Mouse (Mus musculus) forebrain, embryonic 14.5 days (tissue): ENCODE measurements at regions not wholly inside any gene's neighbourhood (a gene's known extent, or its start where the extent isn't known, plus 50 kb on each side); places are given as distances from the start of the nearest gene placed in this dataset.

Experiments
- ATAC-seq: fragments of 200-750 bp; cut with Nextera tagmentation; 2 replicates; pipeline ENCODE4 v1.8.0; 2017; ENCODE audit warnings: mild to moderate bottlenecking, moderate library complexity
- DNase-seq: peaks from one replicate; pipeline ENCODE4 v3.0.0-alpha.2; 2015; ENCODE audit warnings: low spot score
- H3K27ac ChIP-seq: fragments of 300-500 bp; sonication (generic); 2 replicates; pipeline ENCODE4 v1.5.1; 2014; ENCODE audit warnings: low read depth, mild to moderate bottlenecking, control low read depth, low read length, moderate library complexity
- H3K27me3 ChIP-seq: fragments of 300-500 bp; sonication (generic); replicated peaks from 2 replicates; pipeline ENCODE4 v1.6.1; 2014; ENCODE audit warnings: low read length, control low read depth, mixed read lengths; ENCODE audit not compliant: control insufficient read depth, insufficient read depth
- H3K36me3 ChIP-seq: fragments of 300-500 bp; sonication (generic); 2 replicates; pipeline ENCODE4 v1.6.1; 2014; ENCODE audit warnings: low read length, control low read depth; ENCODE audit not compliant: control insufficient read depth, insufficient read depth
- H3K4me1 ChIP-seq: fragments of 300-500 bp; sonication (generic); 2 replicates; pipeline ENCODE4 v1.6.1; 2014; ENCODE audit warnings: antibody characterized with exemption, low read length, control low read depth; ENCODE audit not compliant: control insufficient read depth, insufficient read depth
- H3K4me2 ChIP-seq: fragments of 300-500 bp; sonication (generic); 2 replicates; pipeline ENCODE4 v1.6.1; 2014; ENCODE audit warnings: mild to moderate bottlenecking, control low read depth, low read length
- H3K4me3 ChIP-seq: fragments of 300-500 bp; sonication (generic); 2 replicates; pipeline ENCODE4 v1.5.1; 2014; ENCODE audit warnings: low read depth, low read length, control low read depth
- H3K9ac ChIP-seq: fragments of 300-500 bp; sonication (generic); 2 replicates; pipeline ENCODE4 v1.6.1; 2014; ENCODE audit warnings: mild to moderate bottlenecking, low read length, control low read depth, moderate library complexity
- H3K9me3 ChIP-seq: fragments of 300-500 bp; sonication (generic); replicated peaks from 2 replicates; pipeline ENCODE4 v1.6.1; 2016; ENCODE audit warnings: low read length, control low read depth, mixed read lengths; ENCODE audit not compliant: control insufficient read depth
- WGBS: fragments of 180-500 bp; shearing (Covaris S2); extraction: QIAGEN DNeasy Blood & Tissue Kit; methylation state at CpG from one replicate; pipeline ENCODE4 v1.1.7; 2014; 5-methylcytosine and 5-hydroxymethylcytosine counted together

GRCm38 (mm10) chr6:67129626-67130025 is 92.4 kb upstream of the Gadd45a start:
- Histone ChIP-seq H3K9me3 (no peaks in the 10 kb centered on the region), H3K9ac (no peak overlapping the region), H3K27ac (no peak overlapping the region), H3K27me3 (no peaks in the 10 kb centered on the region), H3K36me3 (no peaks in the 10 kb centered on the region), H3K4me2 (no peak overlapping the region), H3K4me3 (no peak overlapping the region), H3K4me1 (no peaks in the 10 kb centered on the region)
- ATAC-seq = no peak
- WGBS = 85% methylated on average over 10 of the region's 10 CpGs
- DNase-seq = no peak

- ATAC-seq (no peak), DNase-seq (no peak)
- no peak overlapping the region for H3K27ac ChIP-seq
- no peaks in the 10 kb centered on the region for H3K36me3 ChIP-seq
- no peak overlapping the region for H3K4me2 ChIP-seq
- H3K27me3 ChIP-seq = no peaks in the 10 kb centered on the region
- H3K4me3 ChIP-seq = no peak overlapping the region
- no peaks in the 10 kb centered on the region for H3K9me3 ChIP-seq
- 69% methylated on average over 16 of the region's 16 CpGs for WGBS
- H3K9ac ChIP-seq = no peak overlapping the region
- no peaks in the 10 kb centered on the region for H3K4me1 ChIP-seq
Measured at GRCm38 (mm10) chr6:67128503-67129463, 91.5 kb upstream of the Gadd45a start.

- Histone ChIP-seq H3K4me2 (no peak overlapping the region), H3K27me3 (no peaks in the 10 kb centered on the region), H3K4me3 (no peak overlapping the region), H3K27ac (no peak overlapping the region), H3K9ac (no peak overlapping the region), H3K4me1 (no peaks in the 10 kb centered on the region), H3K36me3 (no peaks in the 10 kb centered on the region), H3K9me3 (no peaks in the 10 kb centered on the region)
- WGBS = 89% methylated on average over 4 of the region's 4 CpGs
- DNase-seq = no peak
- no peak for ATAC-seq
Measured at GRCm38 (mm10) chr6:67127727-67128126, 90.5 kb upstream of the Gadd45a start.

DNA sequence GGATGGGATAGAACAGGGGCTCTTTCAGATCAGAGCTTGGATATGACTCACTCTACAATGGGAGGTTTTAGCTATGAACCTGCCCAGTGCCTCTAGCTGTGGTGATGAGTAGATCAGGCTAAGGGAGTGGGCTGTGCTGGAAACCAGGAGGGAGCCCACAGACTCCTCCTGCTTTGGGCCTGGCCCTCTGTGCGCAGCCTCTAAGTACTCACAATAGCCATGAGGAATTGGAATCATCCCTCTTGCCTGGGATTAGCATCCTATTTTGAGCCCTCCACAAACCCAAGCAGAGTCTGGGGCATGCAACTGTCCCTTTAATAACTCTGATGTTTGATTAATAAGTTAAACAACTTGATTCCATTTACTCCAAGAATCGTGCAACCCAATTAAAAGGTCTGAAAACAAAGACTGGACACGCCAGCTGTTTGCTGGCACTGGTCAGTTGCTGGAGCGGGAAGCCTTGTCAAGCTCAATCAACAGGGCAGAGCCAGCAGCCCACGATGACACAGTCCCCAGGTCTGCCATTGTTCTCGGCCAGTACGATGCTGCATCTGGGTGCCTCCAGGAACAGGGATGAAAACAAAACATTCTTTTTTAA is 88.6 kb upstream of the Gadd45a start:
- no peak overlapping the region for H3K9ac ChIP-seq
- H3K4me3 ChIP-seq = no peak overlapping the region
- H3K4me1 ChIP-seq = no peaks in the 10 kb centered on the region
- WGBS = 33% methylated on average over 7 of the region's 7 CpGs
- H3K27me3 ChIP-seq = no peaks in the 10 kb centered on the region
- H3K36me3 ChIP-seq = no peaks in the 10 kb centered on the region
- no peak for ATAC-seq
- H3K9me3 ChIP-seq = no peaks in the 10 kb centered on the region
- H3K27ac ChIP-seq = no peak overlapping the region
- DNase-seq = no peak
- H3K4me2 ChIP-seq = no peak overlapping the region

DNA sequence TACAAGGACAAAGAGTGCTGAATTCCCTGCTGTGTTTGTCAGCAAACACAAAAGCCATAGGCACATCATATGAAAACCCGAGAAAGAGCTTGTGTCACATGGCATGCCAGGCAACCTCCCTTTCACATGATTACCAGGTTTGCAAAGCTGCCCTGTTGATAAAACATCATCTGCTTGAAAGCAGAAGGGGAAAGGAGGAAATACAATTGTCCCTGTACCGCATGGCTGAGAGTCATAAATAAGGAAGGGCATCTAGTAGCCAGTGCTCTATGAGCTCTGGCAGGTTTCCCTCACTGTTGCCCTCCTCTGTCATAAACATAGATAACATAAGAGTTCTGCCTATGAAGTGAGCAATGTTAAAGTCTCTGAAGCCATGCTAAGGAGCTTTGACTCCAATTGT is 86.8 kb upstream of the Gadd45a start:
- H3K9me3 ChIP-seq = no peaks in the 10 kb centered on the region
- DNase-seq (no peak), ATAC-seq (no peak)
- H3K4me2 ChIP-seq = no peak overlapping the region
- no peak overlapping the region for H3K9ac ChIP-seq
- 51% methylated on average over 2 of the region's 2 CpGs for WGBS
- H3K27ac ChIP-seq = no peak overlapping the region
- H3K4me1 ChIP-seq = no peaks in the 10 kb centered on the region
- H3K27me3 ChIP-seq = no peaks in the 10 kb centered on the region
- no peak overlapping the region for H3K4me3 ChIP-seq
- H3K36me3 ChIP-seq = no peaks in the 10 kb centered on the region

- H3K4me3 ChIP-seq = no peak overlapping the region
- no peaks in the 10 kb centered on the region for H3K9me3 ChIP-seq
- no peak overlapping the region for H3K9ac ChIP-seq
- no peak for ATAC-seq
- DNase-seq = no peak
- 78% methylated on average over 4 of the region's 4 CpGs for WGBS
- H3K27ac ChIP-seq = no peak overlapping the region
- no peaks in the 10 kb centered on the region for H3K36me3 ChIP-seq
- no peaks in the 10 kb centered on the region for H3K27me3 ChIP-seq
- H3K4me1 ChIP-seq = no peaks in the 10 kb centered on the region
- no peak overlapping the region for H3K4me2 ChIP-seq
Measured at GRCm38 (mm10) chr6:67123071-67123470, 85.8 kb upstream of the Gadd45a start.

GRCm38 (mm10) chr6:67116306-67116705 is 79.0 kb upstream of the Gadd45a start:
- ATAC-seq = no peak
- H3K4me3 ChIP-seq = no peak overlapping the region

DNA sequence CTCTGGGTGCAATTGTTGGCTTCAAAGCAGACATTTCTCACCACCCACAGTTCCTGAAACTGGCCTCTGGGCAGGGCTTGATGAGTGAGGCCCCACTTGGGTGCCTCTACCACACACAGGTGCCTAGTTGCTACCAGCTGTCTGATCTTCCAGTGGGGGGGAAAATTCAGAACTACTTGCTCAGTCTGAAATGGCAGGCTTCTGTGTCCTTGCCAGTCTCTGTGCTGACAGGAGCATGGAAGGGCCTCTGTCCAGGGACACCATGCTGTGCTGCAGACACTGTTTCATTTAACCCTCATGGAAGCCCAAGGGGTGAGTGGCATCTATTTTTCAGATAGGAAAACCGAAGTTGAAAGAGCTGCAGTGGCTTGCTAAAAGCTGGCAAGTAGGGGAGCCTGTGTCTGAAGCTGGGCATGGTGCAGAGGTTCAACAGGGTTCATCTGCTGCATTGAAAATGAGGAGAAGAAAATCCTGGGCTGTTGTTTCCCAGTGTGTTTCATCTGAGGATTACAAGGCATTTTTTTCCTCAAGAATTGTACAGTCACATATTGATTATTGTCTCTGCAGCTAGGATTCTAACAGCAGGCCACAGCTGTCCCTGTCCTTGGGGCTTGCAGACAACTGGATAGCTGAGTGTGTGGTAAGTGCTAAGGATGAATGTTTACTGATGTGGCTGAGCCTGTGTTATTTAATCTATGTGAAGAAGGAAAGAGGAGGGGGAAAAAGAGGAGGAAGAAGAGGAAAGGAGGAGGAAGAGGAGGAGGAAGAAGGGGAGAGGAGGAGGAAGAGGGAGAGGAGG is 78.4 kb upstream of the Gadd45a start:
- H3K27ac ChIP-seq = no peak overlapping the region
- no peak overlapping the region for H3K4me2 ChIP-seq
- H3K27me3 ChIP-seq = no peaks in the 10 kb centered on the region
- H3K4me1 ChIP-seq = no peaks in the 10 kb centered on the region
- WGBS = 25% methylated on average over 1 of the region's 1 CpGs
- no peaks in the 10 kb centered on the region for H3K9me3 ChIP-seq
- ATAC-seq (no peak), DNase-seq (no peak)
- H3K9ac ChIP-seq = no peak overlapping the region
- H3K36me3 ChIP-seq = no peaks in the 10 kb centered on the region
- no peak overlapping the region for H3K4me3 ChIP-seq

More at GRCm38 (mm10) chr6:67116306-67116705, 79.0 kb upstream of the Gadd45a start:
- no peaks in the 10 kb centered on the region for H3K9me3 ChIP-seq
- H3K4me2 ChIP-seq = no peak overlapping the region
- no peaks in the 10 kb centered on the region for H3K27me3 ChIP-seq
- H3K36me3 ChIP-seq = no peaks in the 10 kb centered on the region
- DNase-seq = no peak
- H3K27ac ChIP-seq = no peak overlapping the region
- H3K9ac ChIP-seq = no peak overlapping the region
- H3K4me1 ChIP-seq = no peaks in the 10 kb centered on the region
- 88% methylated on average over 3 of the region's 3 CpGs for WGBS
